Mouse (Mus musculus) liver (tissue): ENCODE measurements around the gene Smco2.

Source experiments
- DNase-seq: peaks from one replicate; pipeline ENCODE4 v3.0.0-alpha.2; 2020; ENCODE audit warnings: mixed read lengths

Gene Smco2

DNA sequence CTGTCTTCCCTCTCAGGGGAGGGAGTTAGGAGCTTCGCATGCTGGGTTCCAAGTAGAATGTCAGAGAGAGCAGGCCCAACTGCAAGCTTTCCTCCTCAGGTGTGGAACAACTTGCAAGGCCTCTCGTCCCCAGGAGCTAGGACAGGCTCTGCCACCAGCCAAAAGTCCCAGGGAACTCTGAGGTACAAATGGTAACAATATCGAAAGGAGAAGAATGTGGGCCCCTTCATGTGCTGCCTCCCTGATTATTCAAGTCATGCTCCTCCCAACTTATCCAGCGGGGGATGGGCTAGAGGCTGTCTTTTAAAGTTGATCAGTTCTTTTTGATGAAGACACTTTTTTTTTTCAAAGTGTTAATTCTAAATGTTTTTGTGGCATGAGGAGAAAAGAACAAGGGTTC lies at the start of gene Smco2:
Gene Smco2 (plus strand): TSS at position 55 of the 400 bp plus-strand sequence.
- DNase-seq = peak; percentile 47

DNA sequence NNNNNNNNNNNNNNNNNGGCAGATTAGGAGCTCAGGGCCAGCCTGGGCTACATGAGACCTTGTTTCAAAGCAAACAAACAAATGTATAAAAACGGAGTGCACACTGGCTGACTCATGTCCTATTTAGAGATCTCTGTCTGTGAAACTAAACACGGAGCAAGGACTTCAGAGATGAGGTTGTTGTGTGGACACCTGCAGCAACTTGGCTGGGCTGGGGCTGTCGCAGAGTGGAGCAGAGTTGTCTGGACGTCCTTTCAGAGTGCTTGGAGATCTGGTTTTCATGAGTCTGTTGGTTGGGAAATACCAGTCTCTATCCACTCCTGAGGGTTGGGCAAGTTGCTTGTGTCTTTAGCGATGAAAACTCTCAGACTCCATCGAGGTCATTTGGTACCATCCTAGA lies 39.9 kb upstream of the Smco2 start:
- DNase-seq = no peak

- DNase-seq = no peak
Observed at GRCm38 (mm10) chr6:146813007-146813406, 36.9 kb upstream of the Smco2 start.

DNA sequence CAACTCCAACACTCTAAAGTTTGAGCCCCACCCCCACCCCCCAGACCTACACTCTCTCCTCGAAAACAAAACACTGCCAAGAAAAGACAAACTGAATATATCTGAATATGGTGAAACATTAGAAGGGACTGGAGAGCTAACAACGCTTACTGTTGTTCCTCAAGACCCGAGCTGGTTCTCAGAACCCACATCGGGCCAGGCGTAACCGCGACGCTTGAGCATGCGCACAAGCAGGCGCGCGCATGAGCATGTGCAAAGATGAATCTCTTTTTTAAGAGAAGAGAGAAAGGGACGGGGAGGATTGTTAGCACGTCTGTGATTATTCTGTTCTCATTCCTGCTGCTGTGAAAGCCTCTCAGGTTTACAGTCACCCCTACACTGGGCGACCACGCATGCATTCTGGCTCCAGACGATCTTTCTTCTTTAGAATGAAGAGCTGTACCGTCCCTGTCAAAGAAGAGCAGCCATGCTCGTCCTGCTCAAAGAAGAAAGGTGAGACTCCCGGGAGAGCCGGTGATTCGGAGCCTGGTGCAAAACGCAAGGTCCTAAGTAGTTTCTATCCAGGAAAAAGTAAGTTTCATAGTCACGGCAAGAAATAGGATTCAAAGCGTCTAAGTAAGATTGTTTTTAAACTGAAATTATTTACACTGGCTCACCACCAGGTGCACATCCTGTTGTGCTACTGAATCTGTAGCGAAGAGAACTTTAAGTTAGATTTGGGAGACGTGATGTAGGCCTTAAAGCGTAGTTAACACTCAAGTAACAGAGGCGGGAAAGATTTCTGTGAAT lies 29.5 kb upstream of the Smco2 start:
- no peak for DNase-seq

- no peak for DNase-seq
Observed at GRCm38 (mm10) chr6:146821958-146822357, 27.9 kb upstream of the Smco2 start.

- peak; percentile 64 for DNase-seq
Observed at GRCm38 (mm10) chr6:146824727-146825486, 25.0 kb upstream of the Smco2 start.

DNA sequence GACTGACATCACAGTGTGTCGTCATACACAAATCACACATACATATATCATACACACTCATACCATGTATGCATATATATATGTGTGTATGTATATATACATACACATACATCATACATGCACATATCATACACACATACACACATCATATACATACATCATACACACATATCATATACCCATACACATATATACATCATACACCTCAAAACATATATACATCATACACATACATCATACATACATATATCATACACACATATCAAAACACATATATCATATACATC lies 24.5 kb upstream of the Smco2 start:
- no peak for DNase-seq

DNA sequence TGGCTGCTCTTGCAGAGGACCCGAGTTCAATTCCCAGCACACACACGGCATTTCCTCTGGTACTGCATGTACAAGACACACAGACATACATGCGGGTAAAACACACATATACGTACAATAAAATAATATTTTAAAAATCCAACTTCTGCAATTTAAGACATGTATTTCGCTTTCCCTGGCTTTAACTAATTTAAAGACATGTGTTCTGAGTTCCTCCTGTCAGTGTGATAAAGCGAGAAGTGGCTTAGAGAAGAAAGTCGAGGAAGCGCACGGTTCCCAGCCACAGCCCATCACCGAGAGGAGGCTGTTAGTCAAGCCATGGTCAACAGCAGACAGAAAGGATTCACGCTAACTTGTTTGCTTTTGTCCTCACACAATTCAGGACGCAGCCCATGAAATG lies 18.6 kb upstream of the Smco2 start:
- no peak for DNase-seq

GRCm38 (mm10) chr6:146833485-146834314 lies 16.2 kb upstream of the Smco2 start:
- peak; percentile 56 for DNase-seq

DNA sequence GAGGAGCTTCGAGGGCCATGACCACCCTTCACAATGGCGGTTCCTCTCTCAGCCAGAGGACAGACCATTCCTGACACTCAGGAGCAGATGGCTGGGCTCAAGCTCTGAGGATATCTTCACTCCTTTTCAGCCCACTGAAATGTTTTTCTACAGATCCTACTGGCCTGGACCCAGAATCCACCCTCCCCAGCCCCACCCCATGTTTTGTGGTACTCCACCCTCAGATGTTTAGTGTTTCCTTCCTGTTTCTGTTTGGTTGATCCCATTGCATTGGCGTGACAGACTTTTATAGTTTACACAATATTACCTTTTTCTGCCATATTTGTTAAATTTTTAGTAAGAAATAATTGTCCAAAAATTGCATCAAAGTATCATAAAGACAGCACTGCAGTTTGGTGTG lies 15.6 kb upstream of the Smco2 start:
- no peak for DNase-seq

- DNase-seq = no peak
Observed at GRCm38 (mm10) chr6:146835784-146836183, 14.1 kb upstream of the Smco2 start.

- DNase-seq = no peak
Observed at GRCm38 (mm10) chr6:146837316-146837715, 12.6 kb upstream of the Smco2 start.

- DNase-seq = no peak
Observed at GRCm38 (mm10) chr6:146838366-146838765, 11.5 kb upstream of the Smco2 start.

- no peak for DNase-seq
Observed at GRCm38 (mm10) chr6:146838863-146839262, 11.0 kb upstream of the Smco2 start.

DNA sequence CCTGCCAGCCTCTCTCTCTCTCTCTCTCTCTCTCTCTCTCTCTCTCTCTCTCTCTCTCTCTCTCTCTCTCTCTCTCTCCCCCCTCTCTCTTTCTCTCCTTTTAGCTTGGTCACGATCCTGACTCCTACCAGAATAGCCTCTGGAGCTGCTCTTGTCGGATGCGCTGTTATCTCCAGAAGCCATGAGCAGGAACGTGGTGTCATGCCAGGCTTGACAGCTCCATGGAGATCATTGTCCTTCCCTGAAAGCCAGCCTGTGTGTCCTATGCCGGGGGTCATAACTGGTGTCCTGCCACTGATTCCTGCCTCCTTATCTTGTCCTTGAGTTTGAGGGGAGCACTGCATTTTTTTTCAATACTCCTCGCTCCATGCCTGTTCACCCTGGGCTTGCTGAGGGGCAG lies 5.0 kb upstream of the Smco2 start:
- no peak for DNase-seq

GRCm38 (mm10) chr6:146845347-146845746 lies 4.6 kb upstream of the Smco2 start:
- DNase-seq = no peak

GRCm38 (mm10) chr6:146845961-146846750 lies 3.7 kb upstream of the Smco2 start:
- DNase-seq = peak; percentile 25

DNA sequence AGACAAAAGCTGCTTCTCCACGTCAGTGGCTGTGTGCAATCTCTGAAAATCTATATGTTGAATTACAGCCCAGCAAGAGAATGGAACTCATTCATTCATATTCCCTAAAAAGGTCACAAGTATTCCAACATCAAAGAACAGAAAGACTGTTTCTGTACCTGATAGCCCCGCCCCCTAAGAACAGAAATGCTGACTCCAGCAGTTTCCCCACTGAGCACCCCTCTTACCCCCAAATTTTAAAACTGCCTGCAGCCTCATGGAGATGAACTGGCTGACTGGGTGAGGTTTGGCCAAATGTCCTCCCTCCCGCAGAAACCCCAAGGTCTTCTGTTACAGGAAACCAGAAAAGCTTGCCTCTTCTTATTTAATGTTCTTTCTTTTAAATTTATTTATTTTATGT lies 2.5 kb upstream of the Smco2 start:
- DNase-seq = no peak

GRCm38 (mm10) chr6:146848281-146848680 lies 1.6 kb upstream of the Smco2 start:
- no peak for DNase-seq

- DNase-seq = no peak
Observed at GRCm38 (mm10) chr6:146851916-146852315, 2.0 kb downstream of the Smco2 start.

DNA sequence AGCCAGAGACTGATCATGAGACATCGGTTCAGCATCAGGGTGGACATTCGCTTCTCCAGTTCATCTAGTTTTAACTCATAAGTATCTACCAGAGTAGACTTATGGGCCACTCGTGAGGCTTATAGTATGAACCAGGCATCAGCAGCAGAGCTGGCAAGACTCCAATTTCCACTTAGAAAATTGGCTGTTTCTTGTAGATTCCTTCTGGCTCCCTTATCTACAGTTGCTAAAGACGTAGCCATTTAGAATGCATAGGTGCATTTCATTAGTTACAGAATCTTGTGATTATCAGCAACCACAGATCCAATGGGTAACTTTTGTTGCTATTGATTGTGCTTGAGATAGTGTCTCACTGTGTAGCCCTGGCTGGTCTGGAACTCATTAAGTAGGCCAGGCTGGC lies 2.8 kb downstream of the Smco2 start:
- DNase-seq = no peak

DNA sequence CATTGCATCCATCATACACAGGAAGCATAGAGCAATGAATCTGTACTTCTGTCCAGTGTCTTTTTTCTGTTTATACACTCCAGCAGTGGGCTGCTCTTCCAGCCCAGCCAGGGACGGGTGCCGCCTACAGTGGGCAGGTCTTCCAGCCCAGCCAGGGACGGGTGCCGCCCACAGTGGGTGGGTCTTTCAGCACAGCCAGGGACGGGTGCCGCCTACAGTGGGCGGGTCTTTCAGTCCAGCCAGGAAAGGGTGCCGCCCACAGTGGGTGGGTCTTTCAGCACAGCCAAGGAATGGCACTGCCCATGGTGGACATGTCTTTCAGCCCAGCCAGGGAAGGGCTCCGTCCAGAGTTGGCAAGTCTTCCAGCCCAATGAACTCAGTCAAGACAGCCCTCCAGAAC lies 5.3 kb downstream of the Smco2 start:
- peak; percentile 80 for DNase-seq

DNA sequence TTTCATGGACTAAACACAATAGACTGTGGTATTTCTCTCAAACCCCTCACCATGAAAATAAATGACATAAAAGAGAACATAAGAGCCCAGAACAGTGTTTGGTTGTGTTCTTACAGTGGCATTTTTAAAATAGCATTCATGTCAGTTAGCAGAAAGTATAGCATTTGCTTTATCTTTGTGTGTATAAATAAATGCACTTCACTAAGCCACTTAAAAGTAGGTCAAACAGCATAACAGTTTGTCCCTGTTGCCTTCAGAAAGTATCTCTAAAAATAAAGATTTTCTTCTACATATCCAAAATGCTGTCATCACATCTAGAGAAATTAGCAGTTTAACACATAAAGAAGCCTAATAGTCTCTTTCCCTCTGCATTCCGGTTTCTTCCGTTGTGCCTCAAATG lies 7.5 kb downstream of the Smco2 start:
- no peak for DNase-seq
